Mouse (Mus musculus): ENCODE measurements around the gene Bak1.

- no peak for TF ChIP-seq CTCF (IDR thresholded peaks at IDR 0.05; ENCODE audit: control insufficient read depth, insufficient read depth, insufficient replicate concordance, low read depth, low read length)
- TF ChIP-seq POLR2A (IDR thresholded peaks at IDR 0.05; ENCODE audit: control insufficient read depth, low read depth, low read length): no peak; the same call in 1 of the 2 replicates
These were observed 19.8 kb upstream of the Bak1 start for GRCm38 (mm10) chr17:27048445-27049239.

Data from testis, adult 2 months (tissue).